Mouse (Mus musculus) thymus, postnatal 0 days (tissue): ENCODE measurements around the gene Camta1. TPM values are rescaled to one million over a fixed set of nuclear protein-coding genes. Genes with fewer than 3 reads are reported as not detected.
"Not testable (repeated sequence)": the region's sequence is repeated elsewhere in the genome, so short reads cannot be mapped to it uniquely, and the experiment has no call there.

ENCODE experiments used
- DNase-seq: peaks from one replicate; pipeline ENCODE4 v3.0.0-alpha.2; 2015; ENCODE audit warnings: low spot score
- polyA plus RNA-seq: library from polyadenylated mRNA; unstranded; fragments of >200 nt; fragmentation: Nextera tagmentation; extraction: Ambion mirVana; gene quantifications from 2 replicates; pipeline ENCODE4 v1.2.1, GENCODE M21; 2015

Camta1 gene
- polyA plus RNA-seq, 1 experiment from 2014 or later = 122 TPM

- DNase-seq = peak; percentile 99
These were observed 952.1 kb downstream of the Camta1 start for GRCm38 (mm10) chr4:150909451-150910156.

GRCm38 (mm10) chr4:150908512-150908911 lies 953.2 kb downstream of the Camta1 start:
- DNase-seq = not testable (repeated sequence)

- DNase-seq = no peak
These were observed 954.6 kb downstream of the Camta1 start for GRCm38 (mm10) chr4:150907099-150907498.

GRCm38 (mm10) chr4:150903091-150903742 lies 958.5 kb downstream of the Camta1 start:
- DNase-seq = peak; percentile 43

GRCm38 (mm10) chr4:150902062-150902461 lies 959.6 kb downstream of the Camta1 start:
- DNase-seq = no peak

GRCm38 (mm10) chr4:150901651-150902050 lies 960.0 kb downstream of the Camta1 start:
- DNase-seq = peak; percentile 80

GRCm38 (mm10) chr4:150900486-150900885 lies 961.2 kb downstream of the Camta1 start:
- DNase-seq = no peak

- DNase-seq = peak; percentile 84
These were observed 962.8 kb downstream of the Camta1 start for GRCm38 (mm10) chr4:150898716-150899365.

GRCm38 (mm10) chr4:150896896-150897624 lies 964.6 kb downstream of the Camta1 start:
- DNase-seq = peak; percentile 85

GRCm38 (mm10) chr4:150894718-150895501 lies 966.8 kb downstream of the Camta1 start:
- DNase-seq = no peak

GRCm38 (mm10) chr4:150891308-150891707 lies 970.4 kb downstream of the Camta1 start:
- no peak for DNase-seq

- no peak for DNase-seq
These were observed 971.7 kb downstream of the Camta1 start for GRCm38 (mm10) chr4:150889955-150890315.

- no peak for DNase-seq
These were observed 972.3 kb downstream of the Camta1 start for GRCm38 (mm10) chr4:150889273-150889954.

- DNase-seq = no peak
These were observed 973.2 kb downstream of the Camta1 start for GRCm38 (mm10) chr4:150888492-150888891.

- DNase-seq = no peak
These were observed 973.8 kb downstream of the Camta1 start for GRCm38 (mm10) chr4:150887903-150888302.

GRCm38 (mm10) chr4:150882632-150883031 lies 979.0 kb downstream of the Camta1 start:
- no peak for DNase-seq

- no peak for DNase-seq
These were observed 981.3 kb downstream of the Camta1 start for GRCm38 (mm10) chr4:150880364-150880763.

- no peak for DNase-seq
These were observed 982.0 kb downstream of the Camta1 start for GRCm38 (mm10) chr4:150879631-150880030.

- DNase-seq = no peak
These were observed 986.3 kb downstream of the Camta1 start for GRCm38 (mm10) chr4:150875393-150875792.

GRCm38 (mm10) chr4:150874416-150874815 lies 987.3 kb downstream of the Camta1 start:
- not testable (repeated sequence) for DNase-seq
